Mouse (Mus musculus) ovary, postnatal 36 days (tissue): ENCODE measurements around the gene Mid1.
"Not testable (repeated sequence)": the region's sequence is repeated elsewhere in the genome, so short reads cannot be mapped to it uniquely, and the experiment has no call there.

Experiments
- DNase-seq: peaks from one replicate; pipeline ENCODE4 v3.0.0; 2022; ENCODE audit warnings: low spot score, mixed read lengths

The Mid1 gene

GRCm38 (mm10) chrX:169883536-169884272, 198.7 kb downstream of the Mid1 start:
- DNase-seq = no peak

DNA sequence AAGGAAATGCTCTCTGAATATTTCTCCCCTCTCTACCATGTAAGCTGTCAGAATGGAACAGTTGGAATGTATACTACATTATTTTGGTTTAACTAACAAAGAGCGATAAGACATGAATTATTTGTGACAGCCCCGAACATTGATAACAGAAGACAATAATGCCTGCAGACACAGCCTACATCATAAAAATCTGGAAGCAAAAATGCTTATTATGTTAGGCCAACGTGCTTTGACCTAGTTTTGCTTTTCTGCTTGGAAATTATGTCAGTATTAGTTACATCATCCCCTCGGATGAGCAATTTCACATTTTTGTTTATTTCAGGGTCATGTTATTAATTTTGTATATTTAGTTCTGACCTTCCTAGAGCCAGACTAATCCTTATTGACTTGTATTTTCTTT, 205.5 kb downstream of the Mid1 start:
- DNase-seq = no peak

- no peak for DNase-seq
Measured at GRCm38 (mm10) chrX:169892100-169892499, 207.1 kb downstream of the Mid1 start.

GRCm38 (mm10) chrX:169892631-169893030, 207.6 kb downstream of the Mid1 start:
- no peak for DNase-seq

- DNase-seq = no peak
Measured at GRCm38 (mm10) chrX:169899227-169899950, 214.4 kb downstream of the Mid1 start.

- DNase-seq = no peak
Measured at GRCm38 (mm10) chrX:169902860-169903259, 217.9 kb downstream of the Mid1 start.

DNA sequence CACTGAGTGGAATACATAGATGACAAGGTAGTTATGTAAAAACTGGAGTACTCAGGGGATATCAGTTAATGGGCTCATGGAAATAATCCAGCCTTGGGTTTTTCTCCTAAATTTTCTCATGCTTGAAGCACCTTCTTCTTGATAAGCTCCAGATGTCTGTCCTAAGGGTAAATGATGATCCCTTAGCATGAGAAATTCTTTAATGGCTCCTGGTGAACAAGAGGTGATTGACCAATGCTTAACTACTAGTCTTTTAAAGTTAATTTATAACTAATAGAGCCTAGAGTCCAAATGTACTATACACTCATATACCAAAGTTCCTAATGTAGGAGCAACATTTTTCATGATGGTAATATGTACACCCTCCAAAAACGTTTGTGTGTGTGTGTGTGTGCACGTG, 218.7 kb downstream of the Mid1 start:
- no peak for DNase-seq

- DNase-seq = no peak
Measured at GRCm38 (mm10) chrX:169906054-169906508, 221.1 kb downstream of the Mid1 start.

GRCm38 (mm10) chrX:169909898-169910297, 224.9 kb downstream of the Mid1 start:
- no peak for DNase-seq

GRCm38 (mm10) chrX:169915738-169916137, 230.7 kb downstream of the Mid1 start:
- DNase-seq = no peak

GRCm38 (mm10) chrX:169922541-169922940, 237.5 kb downstream of the Mid1 start:
- DNase-seq = no peak

DNA sequence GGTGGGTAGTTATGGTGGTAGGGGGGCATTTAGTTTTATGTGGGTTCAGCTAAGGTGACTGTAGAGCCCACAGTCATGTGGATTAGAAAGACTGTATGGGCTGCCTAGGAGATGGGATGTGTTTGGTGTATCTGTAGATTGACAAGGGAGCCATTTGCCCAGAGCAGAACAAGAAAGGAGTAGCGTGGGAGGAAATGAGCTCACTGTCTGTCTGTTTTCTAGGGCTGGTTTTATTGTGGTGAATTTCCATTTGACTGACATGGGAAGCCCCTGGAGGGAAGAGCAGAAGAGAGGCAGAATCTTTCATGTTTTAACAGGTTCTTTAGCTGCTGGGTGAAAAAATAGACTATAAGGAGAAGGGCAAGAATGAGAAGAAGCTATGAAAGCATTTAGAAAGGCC, 238.4 kb downstream of the Mid1 start:
- no peak for DNase-seq

GRCm38 (mm10) chrX:169925600-169925999, 240.6 kb downstream of the Mid1 start:
- DNase-seq = no peak

DNA sequence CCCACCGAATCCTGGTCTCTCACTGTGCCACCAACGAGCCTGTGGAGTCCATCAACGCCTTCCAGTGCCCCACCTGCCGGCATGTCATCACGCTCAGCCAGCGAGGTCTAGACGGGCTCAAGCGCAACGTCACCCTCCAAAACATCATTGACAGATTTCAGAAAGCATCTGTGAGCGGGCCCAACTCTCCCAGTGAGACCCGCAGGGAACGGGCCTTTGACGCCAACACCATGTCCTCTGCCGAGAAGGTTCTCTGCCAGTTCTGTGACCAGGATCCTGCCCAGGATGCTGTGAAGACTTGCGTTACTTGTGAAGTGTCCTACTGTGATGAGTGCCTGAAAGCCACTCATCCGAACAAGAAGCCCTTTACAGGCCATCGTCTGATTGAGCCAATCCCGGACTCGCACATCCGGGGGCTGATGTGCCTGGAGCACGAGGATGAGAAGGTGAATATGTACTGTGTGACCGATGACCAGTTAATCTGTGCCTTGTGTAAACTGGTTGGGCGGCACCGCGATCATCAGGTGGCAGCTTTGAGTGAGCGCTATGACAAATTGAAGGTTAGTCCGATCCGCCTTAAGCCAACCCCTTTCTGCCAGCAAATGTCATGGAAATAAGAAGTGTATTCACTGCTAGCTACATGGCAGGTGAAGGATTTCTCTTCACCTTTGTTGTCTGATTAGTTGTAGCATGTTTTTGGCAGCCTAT, 242.3 kb downstream of the Mid1 start:
- no peak for DNase-seq

- DNase-seq = no peak
Measured at GRCm38 (mm10) chrX:169930868-169931267, 245.9 kb downstream of the Mid1 start.

GRCm38 (mm10) chrX:169933228-169933627, 248.2 kb downstream of the Mid1 start:
- no peak for DNase-seq

GRCm38 (mm10) chrX:169937119-169937719, 252.2 kb downstream of the Mid1 start:
- no peak for DNase-seq

DNA sequence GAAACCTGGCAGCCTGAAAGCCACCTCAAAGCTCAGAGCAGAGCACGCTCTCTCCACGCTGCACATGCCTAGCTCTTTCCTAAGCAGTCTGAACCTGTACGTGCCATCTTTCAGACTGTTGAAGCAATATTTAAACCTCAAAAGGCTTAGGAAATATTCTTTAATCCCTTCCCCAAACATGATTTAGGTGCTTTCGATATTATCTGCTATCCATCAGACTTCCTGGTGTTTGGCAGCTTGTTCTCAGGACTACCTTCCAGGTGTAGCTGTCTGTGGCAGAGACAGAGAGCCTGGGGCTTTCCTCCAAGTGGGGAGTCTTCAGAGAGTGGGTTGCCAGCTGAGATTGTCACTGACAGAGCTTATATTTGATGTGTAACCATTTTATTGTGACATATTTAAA, 255.5 kb downstream of the Mid1 start:
- DNase-seq = no peak

GRCm38 (mm10) chrX:169950596-169950995, 265.6 kb downstream of the Mid1 start:
- DNase-seq = no peak

DNA sequence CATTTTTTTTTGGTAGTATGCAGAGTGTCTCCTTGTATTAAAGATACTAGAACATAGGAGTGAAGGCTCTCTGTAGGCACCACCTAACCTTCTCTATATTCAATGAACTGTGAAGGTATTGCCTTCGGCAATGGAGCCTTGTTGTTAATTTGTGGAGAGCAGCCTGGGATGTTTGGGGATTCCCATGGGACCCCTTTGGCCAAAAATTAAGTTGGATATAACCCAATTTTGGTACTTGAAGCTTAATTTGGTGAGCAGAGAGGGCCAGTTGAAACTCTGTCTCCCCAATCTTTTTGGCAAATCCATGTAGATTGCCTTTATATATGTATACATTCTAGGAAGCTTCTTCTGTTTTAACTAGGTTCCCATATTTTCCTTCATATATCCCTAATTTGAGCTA, 284.3 kb downstream of the Mid1 start:
- DNase-seq = no peak

DNA sequence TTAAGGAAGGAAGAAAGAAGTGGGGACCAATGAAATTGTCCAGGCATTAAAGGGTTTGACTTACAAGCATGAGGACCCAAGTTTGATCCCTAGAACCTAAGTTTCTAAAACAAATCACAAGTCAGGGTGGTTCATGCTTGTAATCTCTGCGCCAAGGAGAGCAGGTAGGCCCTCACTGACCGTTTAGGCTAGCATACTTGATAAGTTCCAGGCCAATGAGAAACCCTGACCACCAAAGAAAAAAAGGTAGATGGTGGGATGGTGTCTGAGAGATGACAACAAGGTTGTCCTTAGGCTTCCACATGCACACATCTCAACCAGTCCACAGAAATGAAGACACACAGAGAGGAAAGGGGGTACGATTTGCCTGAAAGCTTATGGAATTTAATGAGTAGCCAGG, 284.8 kb downstream of the Mid1 start:
- not testable (repeated sequence) for DNase-seq

GRCm38 (mm10) chrX:169970546-169970945, 285.5 kb downstream of the Mid1 start:
- DNase-seq = not testable (repeated sequence)
